Mouse (Mus musculus): ENCODE measurements around the gene Fbln1.

DNA sequence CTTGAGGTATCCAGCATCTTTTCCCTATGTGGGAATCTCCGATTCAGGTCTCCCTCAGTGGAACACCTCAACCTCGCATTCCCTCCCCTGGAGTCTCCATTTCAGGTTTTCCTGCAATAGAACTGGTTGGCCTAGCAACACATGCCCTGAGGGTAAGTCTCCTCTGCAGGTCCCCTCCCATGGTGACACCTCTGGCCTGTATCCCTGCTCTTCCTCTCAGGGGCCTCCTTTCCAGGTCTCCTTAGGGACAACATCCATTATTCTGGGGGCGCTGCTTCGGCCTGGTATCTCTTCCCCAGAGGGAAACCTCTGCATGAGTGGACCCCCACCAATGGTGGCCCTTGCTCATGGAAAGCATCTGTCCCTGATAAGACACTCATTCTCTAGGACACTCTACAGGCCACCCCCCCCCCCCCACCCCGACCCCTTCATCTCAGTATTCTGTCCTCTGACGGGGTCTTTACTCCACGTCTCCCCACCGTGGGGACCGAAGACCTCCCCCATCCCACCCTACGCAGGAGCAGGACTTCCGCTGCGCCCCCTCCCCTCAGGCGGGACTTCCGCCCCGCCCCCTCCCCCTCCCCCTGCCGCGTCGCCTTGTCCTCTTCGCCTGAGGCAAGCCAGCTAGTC is 130.0 kb downstream of the Fbln1 start, which contains the start of gene Atxn10:
- TF ChIP-seq POLR2A (IDR thresholded peaks at IDR 0.05; ENCODE audit: borderline replicate concordance, insufficient read depth, low read length) (no peak), CTCF (IDR thresholded peaks at IDR 0.05; ENCODE audit: borderline replicate concordance, insufficient read depth, low read depth, low read length) (no peak)
